Mouse (Mus musculus) myocyte (in vitro differentiated cells): ENCODE data around the gene Mgat2. TPM values are rescaled to one million over a fixed set of nuclear protein-coding genes. Genes with fewer than 3 reads are reported as not detected.

Experiments
- H3K27me3 ChIP-seq: one replicate; pipeline ENCODE4 v1.6.1; 2011; ENCODE audit not compliant: control insufficient read depth, insufficient read depth, insufficient read length
- H3K36me3 ChIP-seq: one replicate; pipeline ENCODE4 v1.6.1; 2011; ENCODE audit not compliant: control insufficient read depth, insufficient read depth
- H3K4me2 ChIP-seq: one replicate; pipeline ENCODE4 v1.6.1; 2011; ENCODE audit warnings: low read depth, control low read depth
- H3K4me3 ChIP-seq: one replicate; pipeline ENCODE4 v1.5.1; 2011; ENCODE audit warnings: mild to moderate bottlenecking, control low read depth, moderate library complexity
- H3K79me2 ChIP-seq: one replicate; pipeline ENCODE4 v1.6.1; 2011; ENCODE audit not compliant: control insufficient read depth, insufficient read depth
- H3ac ChIP-seq: one replicate; pipeline ENCODE4 v1.6.1; 2011; ENCODE audit not compliant: control insufficient read depth, insufficient read length
- CEBPB ChIP-seq: IDR thresholded peaks from 2 replicates; pipeline ENCODE4 v1.6.1; 2011; ENCODE audit warnings: mild to moderate bottlenecking, moderate library complexity; ENCODE audit not compliant: poor library complexity, insufficient read depth, severe bottlenecking
- E2F4 ChIP-seq: IDR thresholded peaks from one replicate; pipeline ENCODE4 v1.6.1; 2011; ENCODE audit warnings: mild to moderate bottlenecking, control low read depth, moderate library complexity; ENCODE audit not compliant: insufficient read depth
- MAX ChIP-seq: IDR thresholded peaks from one replicate; pipeline ENCODE4 v1.6.1; 2011; ENCODE audit warnings: low read depth, mild to moderate bottlenecking, control low read depth
- MYOD1 ChIP-seq, 3 experiments: IDR thresholded peaks; one replicate each; pipeline ENCODE4 v1.6.1; 2011; ENCODE audit warnings: control low read depth in 2 of 3, low read depth in 2 of 3, mild to moderate bottlenecking in 2 of 3, moderate library complexity in 1 of 3; ENCODE audit not compliant: insufficient read length in 2 of 3, control insufficient read depth in 1 of 3
- MYOG ChIP-seq, 3 experiments: IDR thresholded peaks; one replicate each; pipeline ENCODE4 v1.6.1; 2011; ENCODE audit warnings: control low read depth in 2 of 3, low read depth in 2 of 3, mild to moderate bottlenecking in 2 of 3; ENCODE audit not compliant: insufficient read length in 2 of 3, control insufficient read depth in 1 of 3, insufficient read depth in 1 of 3
- POLR2A ChIP-seq: IDR thresholded peaks from one replicate; pipeline ENCODE4 v1.6.1; 2011; ENCODE audit warnings: low read depth, mild to moderate bottlenecking, control low read depth, moderate library complexity; ENCODE audit not compliant: insufficient read length
- POLR2AphosphoS2 ChIP-seq: IDR thresholded peaks from one replicate; pipeline ENCODE4 v1.6.1; 2011; ENCODE audit warnings: low read depth, control low read depth; ENCODE audit not compliant: insufficient read length
- REST ChIP-seq: IDR thresholded peaks from one replicate; pipeline ENCODE4 v1.6.1; 2011; ENCODE audit warnings: mild to moderate bottlenecking, control low read depth, moderate library complexity; ENCODE audit not compliant: insufficient read depth, insufficient read length
- SRF ChIP-seq: IDR thresholded peaks from one replicate; pipeline ENCODE4 v1.6.1; 2011; ENCODE audit warnings: low read depth; ENCODE audit not compliant: control insufficient read depth, insufficient read length
- TCF12 ChIP-seq: IDR thresholded peaks from one replicate; pipeline ENCODE4 v1.6.1; 2011; ENCODE audit warnings: mild to moderate bottlenecking, control low read depth; ENCODE audit not compliant: poor library complexity, insufficient read depth, severe bottlenecking
- TCF3 ChIP-seq: IDR thresholded peaks from one replicate; pipeline ENCODE4 v1.6.1; 2011; ENCODE audit warnings: low read depth, control low read depth; ENCODE audit not compliant: insufficient read length
- USF1 ChIP-seq: IDR thresholded peaks from one replicate; pipeline ENCODE4 v1.6.1; 2011; ENCODE audit warnings: low read depth, mild to moderate bottlenecking, control low read depth, moderate library complexity
- polyA plus RNA-seq: library from polyadenylated mRNA; unstranded; fragments of >200 nt; fragmentation: generic; extraction: Trizol; gene quantifications from one replicate; pipeline ENCODE4 v1.2.1, GENCODE M21; 2012; ENCODE audit warnings: missing spikeins

Gene Mgat2
- polyA plus RNA-seq, 1 experiment = 20.7 TPM

- H3ac ChIP-seq = no peak overlapping the region
- peaks cover 3% of the 10 kb centered on the region for H3K36me3 ChIP-seq
- no peaks in the 10 kb centered on the region for H3K79me2 ChIP-seq
- no peak overlapping the region for H3K4me2 ChIP-seq
- no peak overlapping the region for H3K4me3 ChIP-seq
- H3K27me3 ChIP-seq = no peaks in the 10 kb centered on the region
- no peak for TF ChIP-seq MYOD1 (IDR thresholded peaks at IDR 0.05; ENCODE audit: control insufficient read depth in 1 of 3, insufficient read length in 2 of 3, low read depth in 2 of 3)
- no peak for TF ChIP-seq CEBPB
- TF ChIP-seq MAX = no peak
- TF ChIP-seq SRF = no peak
- TF ChIP-seq USF1 = no peak
- TF ChIP-seq TCF12 = no peak
- no peak for TF ChIP-seq MYOG (IDR thresholded peaks at IDR 0.05; ENCODE audit: control insufficient read depth in 1 of 3, insufficient read depth in 1 of 3, insufficient read length in 2 of 3, low read depth in 2 of 3)
- TF ChIP-seq POLR2A = no peak
- no peak for TF ChIP-seq POLR2AphosphoS2
Observed at GRCm38 (mm10) chr12:69220613-69221277, 36.8 kb downstream of the Mgat2 start.

- Histone ChIP-seq H3K36me3 (no peaks in the 10 kb centered on the region), H3K4me2 (peak within 1 kb of the TSS; percentile 90), H3K79me2 (no peaks in the 10 kb centered on the region), H3K4me3 (peak within 1 kb of the TSS; percentile 48), H3K27me3 (no peaks in the 10 kb centered on the region), H3ac (no peak within 1 kb of the TSS)
- TF ChIP-seq SRF (no peak), TCF12 (no peak), POLR2AphosphoS2 (no peak), USF1 (no peak), CEBPB (no peak), POLR2A (peak; percentile 58), TCF3 (no peak), MYOD1 (IDR thresholded peaks at IDR 0.05; ENCODE audit: control insufficient read depth in 1 of 3, insufficient read length in 2 of 3, low read depth in 2 of 3) (no peak), E2F4 (peak; percentile 84), MYOG (IDR thresholded peaks at IDR 0.05; ENCODE audit: control insufficient read depth in 1 of 3, insufficient read depth in 1 of 3, insufficient read length in 2 of 3, low read depth in 2 of 3) (no peak), REST (no peak), MAX (no peak)
Observed at GRCm38 (mm10) chr12:69227776-69228466, 44.0 kb downstream of the Mgat2 start, which contains the start of gene Pole2. Gene Pole2 (minus strand): TSS chr12:69228195.

GRCm38 (mm10) chr12:69229251-69229650 is 45.3 kb downstream of the Mgat2 start:
- Histone ChIP-seq H3ac (no peak overlapping the region), H3K79me2 (no peaks in the 10 kb centered on the region), H3K4me2 (no peak overlapping the region), H3K27me3 (no peaks in the 10 kb centered on the region), H3K4me3 (no peak overlapping the region), H3K36me3 (no peaks in the 10 kb centered on the region)
- no peak for TF ChIP-seq E2F4
- no peak for TF ChIP-seq USF1
- no peak for TF ChIP-seq POLR2AphosphoS2
- TF ChIP-seq TCF3 = no peak
- no peak for TF ChIP-seq MYOD1 (IDR thresholded peaks at IDR 0.05; ENCODE audit: control insufficient read depth in 1 of 3, insufficient read length in 2 of 3, low read depth in 2 of 3)
- no peak for TF ChIP-seq REST
- TF ChIP-seq MYOG (IDR thresholded peaks at IDR 0.05; ENCODE audit: control insufficient read depth in 1 of 3, insufficient read depth in 1 of 3, insufficient read length in 2 of 3, low read depth in 2 of 3) = no peak
- TF ChIP-seq CEBPB = no peak
- no peak for TF ChIP-seq MAX
- no peak for TF ChIP-seq SRF
- no peak for TF ChIP-seq TCF12
- TF ChIP-seq POLR2A = no peak

GRCm38 (mm10) chr12:69235782-69236181 is 51.8 kb downstream of the Mgat2 start:
- Histone ChIP-seq H3K4me2 (no peak overlapping the region), H3K4me3 (no peak overlapping the region), H3K27me3 (no peaks in the 10 kb centered on the region), H3ac (no peak overlapping the region), H3K79me2 (no peaks in the 10 kb centered on the region), H3K36me3 (no peaks in the 10 kb centered on the region)
- no peak for TF ChIP-seq TCF12
- no peak for TF ChIP-seq POLR2AphosphoS2
- TF ChIP-seq MYOG (IDR thresholded peaks at IDR 0.05; ENCODE audit: control insufficient read depth in 1 of 3, insufficient read depth in 1 of 3, insufficient read length in 2 of 3, low read depth in 2 of 3) = no peak
- no peak for TF ChIP-seq USF1
- TF ChIP-seq CEBPB = no peak

Other genes with a start within 250 kb of the Mgat2 start
- gene Rps29, start 25.0 kb upstream of the Mgat2 start, polyA plus RNA-seq = 6,498 TPM
- gene Lrr1, start 15.3 kb upstream of the Mgat2 start, polyA plus RNA-seq = 5.1 TPM
- gene Rpl36al, start 74 bp upstream of the Mgat2 start, polyA plus RNA-seq = 880 TPM
- gene Gm49383, start 12.9 kb downstream of the Mgat2 start, polyA plus RNA-seq = 2.6 TPM
- 2.6 TPM for gene Dnaaf2, start 14.3 kb downstream of the Mgat2 start, polyA plus RNA-seq
- 2.6 TPM for gene Gm49384, start 20.1 kb downstream of the Mgat2 start, polyA plus RNA-seq
- gene Pole2, start 44.0 kb downstream of the Mgat2 start, polyA plus RNA-seq = 4.2 TPM
- 8.1 TPM for gene Klhdc1, start 57.0 kb downstream of the Mgat2 start, polyA plus RNA-seq
- 59.9 TPM for gene Klhdc2, start 112.5 kb downstream of the Mgat2 start, polyA plus RNA-seq
- gene Nemf, start 173.0 kb downstream of the Mgat2 start, polyA plus RNA-seq = 6.8 TPM
- 71.4 TPM for gene Arf6, start 188.0 kb downstream of the Mgat2 start, polyA plus RNA-seq
- gene Gm9887, start 188.3 kb downstream of the Mgat2 start, polyA plus RNA-seq = 2.4 TPM